Mouse (Mus musculus) midbrain, embryonic 10.5 days (tissue): ENCODE measurements around the gene Rcn1. TPM values are rescaled to one million over a fixed set of nuclear protein-coding genes. Genes with fewer than 3 reads are reported as not detected.

ENCODE experiments used
- DNase-seq: peaks from one replicate; pipeline ENCODE4 v3.0.0-alpha.2; 2017; ENCODE audit warnings: low spot score
- H3K27ac ChIP-seq: fragments of 300-500 bp; sonication (generic); replicated peaks from 2 replicates; pipeline ENCODE4 v1.5.1; 2016; ENCODE audit warnings: mild to moderate bottlenecking
- H3K27me3 ChIP-seq: fragments of 300-500 bp; sonication (generic); 2 replicates; pipeline ENCODE4 v1.6.1; 2016; ENCODE audit warnings: low read depth, mild to moderate bottlenecking; ENCODE audit not compliant: poor library complexity, severe bottlenecking
- H3K36me3 ChIP-seq: fragments of 300-500 bp; sonication (generic); 2 replicates; pipeline ENCODE4 v1.6.1; 2016; ENCODE audit warnings: mild to moderate bottlenecking, moderate library complexity
- H3K4me1 ChIP-seq: fragments of 300-500 bp; sonication (generic); 2 replicates; pipeline ENCODE4 v1.6.1; 2016
- H3K4me3 ChIP-seq: fragments of 300-500 bp; sonication (generic); 2 replicates; pipeline ENCODE4 v1.5.1; 2016; ENCODE audit warnings: mild to moderate bottlenecking, moderate library complexity
- H3K9me3 ChIP-seq: fragments of 300-500 bp; sonication (generic); replicated peaks from 2 replicates; pipeline ENCODE4 v1.6.1; 2016; ENCODE audit warnings: mild to moderate bottlenecking
- WGBS: fragments of 180-500 bp; shearing (Covaris S2); methylation state at CpG from one replicate; pipeline ENCODE4 v1.1.7; 2016; 5-methylcytosine and 5-hydroxymethylcytosine counted together
- polyA plus RNA-seq: library from polyadenylated mRNA; unstranded; fragments of >200 nt; fragmentation: Nextera tagmentation; extraction: Ambion mirVana; gene quantifications from 2 replicates; pipeline ENCODE4 v1.2.1, GENCODE M21; 2016

Rcn1 gene
- polyA plus RNA-seq, 1 experiment from 2014 or later: 104 TPM

DNA sequence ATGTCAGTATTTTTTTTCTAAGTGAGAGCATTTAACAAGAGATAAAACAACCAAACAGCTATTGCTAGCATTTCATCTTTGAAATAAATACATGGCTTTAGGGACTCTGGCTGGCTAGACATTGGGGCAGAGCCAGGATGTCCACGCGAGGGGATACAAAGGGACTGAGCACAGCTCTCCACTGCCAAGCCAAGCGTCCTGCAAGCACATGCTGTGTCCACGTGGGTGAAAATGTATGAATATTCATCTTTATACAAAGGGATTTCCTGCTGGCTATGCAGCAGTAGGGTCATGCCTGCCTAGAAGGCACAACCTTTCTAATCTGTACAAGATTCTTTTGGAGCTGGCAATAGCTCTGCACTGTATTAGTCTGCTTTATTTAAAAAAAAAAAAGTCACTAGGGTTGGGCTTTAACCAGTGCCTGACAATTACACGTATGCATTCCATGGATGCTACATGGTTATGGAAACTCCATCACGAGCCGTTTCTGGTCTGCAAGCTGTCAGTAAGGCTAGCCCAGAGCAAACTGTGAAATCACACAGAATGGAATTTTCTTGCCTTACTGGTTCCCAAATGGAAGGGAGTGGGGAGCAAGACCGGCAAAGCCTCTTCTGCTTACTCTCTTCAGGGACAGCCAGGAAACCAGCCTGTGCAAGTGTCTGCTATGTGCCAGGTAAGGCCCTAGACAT is 17.7 kb upstream of the Rcn1 start:
- Histone ChIP-seq H3K9me3 (no peaks in the 10 kb centered on the region), H3K27ac (no peak overlapping the region), H3K27me3 (peaks cover 8% of the 10 kb centered on the region; the same call in 1 of the 2 replicates), H3K4me3 (no peak overlapping the region), H3K4me1 (peaks cover 24% of the 10 kb centered on the region), H3K36me3 (no peaks in the 10 kb centered on the region)
- 71% methylated on average over 8 of the region's 8 CpGs for WGBS
- DNase-seq: no peak

DNA sequence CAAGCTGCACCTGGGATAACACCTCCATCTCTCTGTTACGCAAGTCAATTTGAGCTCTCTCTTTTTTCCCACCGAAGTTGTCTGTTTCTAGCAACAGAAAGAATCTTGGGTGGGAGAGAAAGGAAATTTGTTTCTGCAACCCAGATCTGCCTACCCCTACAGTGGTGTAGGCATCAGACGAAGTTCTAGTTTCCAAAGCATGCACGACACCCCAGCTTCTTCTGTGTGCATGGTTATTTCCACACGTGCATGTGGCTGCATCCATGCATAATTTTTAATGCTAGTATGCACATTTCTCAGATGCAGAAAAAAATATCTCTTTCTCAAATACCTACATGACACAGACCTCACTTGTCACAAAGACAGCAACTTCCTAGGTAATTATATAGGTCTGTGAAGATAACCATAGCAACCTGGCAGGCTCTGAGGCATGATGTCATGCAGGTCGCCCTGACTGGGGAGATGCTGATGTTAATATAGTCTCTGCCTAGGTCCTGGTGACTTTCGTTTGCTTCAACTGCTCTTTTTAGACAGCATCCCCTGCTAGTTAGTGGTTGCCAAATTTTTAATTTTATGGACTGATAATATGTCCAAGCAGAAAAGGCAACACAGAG is 17.0 kb upstream of the Rcn1 start:
- Histone ChIP-seq H3K36me3 (no peaks in the 10 kb centered on the region), H3K9me3 (no peaks in the 10 kb centered on the region), H3K27me3 (peaks cover 8% of the 10 kb centered on the region; the same call in 1 of the 2 replicates), H3K4me3 (no peak overlapping the region), H3K27ac (no peak overlapping the region), H3K4me1 (peaks cover 24% of the 10 kb centered on the region)
- DNase-seq: no peak
- WGBS: 76% methylated on average over 7 of the region's 7 CpGs

DNA sequence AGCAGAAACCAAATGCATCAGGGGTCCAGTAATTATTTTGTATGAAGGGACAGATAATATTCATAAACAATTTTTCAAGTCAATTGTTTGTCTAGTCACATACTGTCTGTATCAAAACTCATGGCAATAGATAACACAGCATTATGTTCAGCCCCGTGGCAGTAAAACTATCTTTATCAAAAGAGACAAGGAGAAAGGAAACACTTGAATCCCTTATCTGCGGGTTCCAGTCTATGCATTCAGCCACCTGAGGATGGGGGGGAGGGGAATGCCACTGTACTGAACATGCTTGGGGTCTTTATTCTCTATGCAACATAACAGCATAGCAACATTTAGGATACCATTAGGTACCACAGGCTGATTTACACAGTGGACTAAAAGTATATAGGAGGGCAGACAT is 15.2 kb upstream of the Rcn1 start:
- Histone ChIP-seq H3K4me1 (peaks cover 24% of the 10 kb centered on the region), H3K4me3 (no peak overlapping the region), H3K27ac (no peak overlapping the region), H3K9me3 (no peaks in the 10 kb centered on the region), H3K27me3 (peaks cover 8% of the 10 kb centered on the region; the same call in 1 of the 2 replicates), H3K36me3 (no peaks in the 10 kb centered on the region)
- no peak for DNase-seq
- WGBS: 82% methylated on average over 2 of the region's 2 CpGs

- Histone ChIP-seq H3K36me3 (no peaks in the 10 kb centered on the region), H3K4me1 (no peaks in the 10 kb centered on the region), H3K9me3 (no peaks in the 10 kb centered on the region), H3K27me3 (no peaks in the 10 kb centered on the region), H3K4me3 (no peak overlapping the region), H3K27ac (no peak overlapping the region)
- 92% methylated on average over 1 of the region's 1 CpGs for WGBS
- no peak for DNase-seq
These were observed 10.1 kb upstream of the Rcn1 start for GRCm38 (mm10) chr2:105409253-105409652.

DNA sequence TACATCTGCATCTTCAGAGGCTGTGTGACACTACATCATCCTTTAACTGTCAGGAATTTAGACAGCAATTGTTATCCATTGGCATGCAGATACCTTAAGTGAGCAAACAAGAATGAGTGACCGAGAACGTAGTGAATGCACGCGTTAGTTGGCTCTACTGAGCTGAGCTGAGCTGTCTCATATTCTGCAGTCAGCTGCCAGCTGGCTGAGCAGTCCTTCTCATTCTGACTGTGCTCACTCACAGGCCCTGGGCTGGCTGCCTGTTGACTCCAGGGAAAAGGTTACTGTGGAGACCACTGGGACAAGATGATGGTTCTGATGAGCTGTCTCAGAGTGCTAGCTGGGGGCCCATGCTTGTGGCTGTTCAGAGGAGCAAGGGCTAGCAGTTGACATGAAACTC is 9.4 kb upstream of the Rcn1 start:
- Histone ChIP-seq H3K27me3 (no peaks in the 10 kb centered on the region), H3K4me1 (no peaks in the 10 kb centered on the region), H3K4me3 (no peak overlapping the region), H3K27ac (no peak overlapping the region), H3K9me3 (no peaks in the 10 kb centered on the region), H3K36me3 (no peaks in the 10 kb centered on the region)
- no peak for DNase-seq
- 84% methylated on average over 4 of the region's 4 CpGs for WGBS

- no peaks in the 10 kb centered on the region for H3K36me3 ChIP-seq
- no peak for DNase-seq
- no peak overlapping the region for H3K4me3 ChIP-seq
- H3K27me3 ChIP-seq: peaks cover 19% of the 10 kb centered on the region
- WGBS: 83% methylated on average over 2 of the region's 2 CpGs
- no peak overlapping the region for H3K27ac ChIP-seq
- peaks cover 26% of the 10 kb centered on the region for H3K4me1 ChIP-seq
- H3K9me3 ChIP-seq: no peaks in the 10 kb centered on the region
These were observed 3.1 kb upstream of the Rcn1 start for GRCm38 (mm10) chr2:105402180-105402579.

- 95% methylated on average over 4 of the region's 4 CpGs for WGBS
- Histone ChIP-seq H3K4me1 (peaks cover 35% of the 10 kb centered on the region), H3K9me3 (no peaks in the 10 kb centered on the region), H3K4me3 (no peak overlapping the region), H3K27ac (no peak overlapping the region), H3K36me3 (peaks cover 6% of the 10 kb centered on the region; the same call in 1 of the 2 replicates), H3K27me3 (peaks cover 19% of the 10 kb centered on the region)
- DNase-seq: no peak
These were observed 1.4 kb upstream of the Rcn1 start for GRCm38 (mm10) chr2:105400558-105400957.

DNA sequence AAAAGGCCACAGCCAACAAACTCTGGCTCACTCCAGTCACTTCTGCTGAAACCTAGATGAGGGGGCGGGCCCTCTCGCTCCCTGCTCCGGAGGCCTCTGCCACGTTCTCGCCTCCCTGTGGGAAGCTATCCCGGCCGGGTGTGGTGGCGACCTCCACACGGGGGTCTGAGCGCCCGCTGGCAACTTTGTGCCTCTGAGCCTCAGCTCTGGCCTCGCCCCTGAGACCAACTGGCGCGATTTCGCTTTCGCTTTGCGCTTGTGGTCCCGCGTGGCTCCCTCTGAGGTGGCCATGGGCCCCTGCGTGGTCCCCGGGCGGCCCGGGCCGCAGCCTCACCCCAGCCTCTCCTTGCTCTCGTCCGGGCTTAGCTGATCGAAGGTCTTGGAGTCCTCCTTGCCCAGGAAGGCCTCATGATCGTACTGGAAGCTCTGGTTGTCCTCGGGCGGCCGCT is 459 bp downstream of the Rcn1 start:
- peaks cover 24% of the 10 kb centered on the region for H3K36me3 ChIP-seq
- peak overlapping the region; percentile 95 for H3K27ac ChIP-seq
- H3K4me3 ChIP-seq: peak overlapping the region; percentile 85
- H3K9me3 ChIP-seq: no peaks in the 10 kb centered on the region
- under 1% methylated on average over 31 of the region's 31 CpGs for WGBS
- peaks cover 35% of the 10 kb centered on the region for H3K4me1 ChIP-seq
- peaks cover 19% of the 10 kb centered on the region for H3K27me3 ChIP-seq
- no peak for DNase-seq

- H3K4me3 ChIP-seq: peak overlapping the region; percentile 85
- 30% methylated on average over 5 of the region's 5 CpGs for WGBS
- H3K27me3 ChIP-seq: peaks cover 19% of the 10 kb centered on the region
- peaks cover 35% of the 10 kb centered on the region for H3K4me1 ChIP-seq
- DNase-seq: no peak
- H3K36me3 ChIP-seq: peaks cover 35% of the 10 kb centered on the region
- H3K9me3 ChIP-seq: no peaks in the 10 kb centered on the region
- peak overlapping the region; percentile 95 for H3K27ac ChIP-seq
These were observed 1.5 kb downstream of the Rcn1 start for GRCm38 (mm10) chr2:105397446-105398211.

DNA sequence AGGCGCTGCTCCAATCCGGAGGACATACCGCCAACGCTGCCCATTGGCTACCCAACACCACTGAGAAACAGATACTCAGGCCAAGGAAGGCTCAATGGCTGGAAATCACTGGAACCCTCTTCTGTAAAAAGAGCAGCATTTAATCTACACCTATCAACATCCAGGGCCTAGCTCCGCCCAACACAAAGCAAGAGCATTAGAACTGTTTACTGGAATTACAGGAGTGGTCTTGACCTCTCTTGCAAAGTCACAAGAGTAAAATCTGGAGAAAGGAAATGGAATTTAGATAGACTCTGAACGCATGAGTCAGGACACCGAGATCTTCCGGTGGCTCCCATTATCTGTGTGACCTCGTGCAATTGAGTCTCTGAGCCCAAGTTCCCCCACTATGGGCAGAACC is 3.1 kb downstream of the Rcn1 start:
- Histone ChIP-seq H3K9me3 (no peaks in the 10 kb centered on the region), H3K36me3 (peaks cover 50% of the 10 kb centered on the region), H3K4me3 (no peak overlapping the region), H3K27ac (no peak overlapping the region), H3K4me1 (peaks cover 45% of the 10 kb centered on the region), H3K27me3 (peaks cover 13% of the 10 kb centered on the region)
- 94% methylated on average over 9 of the region's 9 CpGs for WGBS
- no peak for DNase-seq

DNA sequence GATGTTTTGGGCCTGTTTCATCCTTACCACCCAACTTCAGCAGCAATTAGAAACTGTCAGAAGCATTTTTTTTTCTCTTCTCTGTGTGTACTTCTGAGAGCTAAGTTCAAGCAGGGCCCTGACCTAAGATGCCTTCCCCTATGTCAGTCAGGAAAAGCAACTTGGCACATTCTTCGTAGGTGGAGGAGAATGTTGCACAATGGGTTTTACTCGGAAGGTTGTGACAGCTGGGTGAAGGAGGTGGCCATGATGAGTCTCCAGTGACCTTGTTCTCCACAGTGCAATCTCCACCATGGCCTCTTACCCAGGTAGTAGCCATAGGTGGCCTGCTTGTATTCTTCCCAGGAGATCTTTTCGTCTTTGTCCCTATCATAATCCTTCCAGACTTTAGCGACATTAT is 4.7 kb downstream of the Rcn1 start:
- WGBS: 92% methylated on average over 4 of the region's 4 CpGs
- Histone ChIP-seq H3K27ac (no peak overlapping the region), H3K9me3 (no peaks in the 10 kb centered on the region), H3K36me3 (peaks cover 65% of the 10 kb centered on the region), H3K4me1 (peaks cover 48% of the 10 kb centered on the region), H3K27me3 (no peaks in the 10 kb centered on the region), H3K4me3 (no peak overlapping the region)
- DNase-seq: no peak

GRCm38 (mm10) chr2:105392514-105392913 is 6.6 kb downstream of the Rcn1 start:
- WGBS: 92% methylated on average over 2 of the region's 2 CpGs
- H3K27me3 ChIP-seq: no peaks in the 10 kb centered on the region
- no peak overlapping the region for H3K4me3 ChIP-seq
- peaks cover 84% of the 10 kb centered on the region for H3K36me3 ChIP-seq
- peaks cover 29% of the 10 kb centered on the region for H3K4me1 ChIP-seq
- no peak overlapping the region for H3K27ac ChIP-seq
- no peaks in the 10 kb centered on the region for H3K9me3 ChIP-seq
- no peak for DNase-seq

GRCm38 (mm10) chr2:105391414-105391784 is 7.7 kb downstream of the Rcn1 start:
- H3K36me3 ChIP-seq: peaks cover 94% of the 10 kb centered on the region

More at GRCm38 (mm10) chr2:105391414-105391784, 7.7 kb downstream of the Rcn1 start:
- H3K27me3 ChIP-seq: no peaks in the 10 kb centered on the region
- 87% methylated on average over 4 of the region's 4 CpGs for WGBS
- H3K4me1 ChIP-seq: peaks cover 18% of the 10 kb centered on the region
- DNase-seq: no peak
- H3K4me3 ChIP-seq: no peak overlapping the region
- H3K9me3 ChIP-seq: no peaks in the 10 kb centered on the region
- H3K27ac ChIP-seq: no peak overlapping the region
